Mouse (Mus musculus) gastrocnemius, postnatal 10 days (tissue): ENCODE measurements at regions not wholly inside any gene's neighbourhood (a gene's known extent, or its start where the extent isn't known, plus 50 kb on each side); places are given as distances from the start of the nearest gene placed in this dataset.

Experiments used
- DNase-seq: peaks from one replicate; pipeline ENCODE4 v3.0.0; 2021; ENCODE audit warnings: mixed read lengths

DNA sequence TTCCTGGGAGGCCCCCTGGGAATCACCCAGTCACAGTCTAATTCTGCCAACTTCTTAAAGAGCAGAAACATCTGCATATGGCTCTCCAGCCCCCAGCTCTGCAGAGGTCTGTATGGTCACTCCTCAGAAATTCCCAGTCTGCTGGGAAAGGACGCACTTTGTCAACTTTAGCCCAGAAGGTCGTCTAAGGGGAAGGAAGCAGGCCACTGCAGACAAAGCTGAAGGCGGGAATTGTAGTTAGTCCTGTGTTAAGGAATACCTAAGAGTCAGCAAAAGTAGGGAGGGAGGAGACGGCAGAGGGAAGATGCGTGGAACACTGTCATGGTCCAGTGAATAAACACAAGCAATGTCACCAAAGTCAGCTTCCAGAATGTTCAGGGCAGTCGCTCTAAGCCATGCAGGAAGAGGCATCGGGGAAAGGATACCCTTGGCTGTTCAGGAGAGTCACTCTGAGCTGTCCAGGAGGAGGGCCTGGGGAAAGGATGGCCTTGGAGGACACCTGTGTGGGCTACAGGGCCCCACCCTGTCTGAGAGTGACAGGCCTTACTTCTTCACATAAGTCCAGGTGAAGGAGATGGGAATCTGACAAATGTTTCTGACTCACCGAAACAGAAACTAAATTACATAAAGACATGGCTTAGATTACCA, 230.1 kb upstream of the Adgrl2 start:
- no peak for DNase-seq

DNA sequence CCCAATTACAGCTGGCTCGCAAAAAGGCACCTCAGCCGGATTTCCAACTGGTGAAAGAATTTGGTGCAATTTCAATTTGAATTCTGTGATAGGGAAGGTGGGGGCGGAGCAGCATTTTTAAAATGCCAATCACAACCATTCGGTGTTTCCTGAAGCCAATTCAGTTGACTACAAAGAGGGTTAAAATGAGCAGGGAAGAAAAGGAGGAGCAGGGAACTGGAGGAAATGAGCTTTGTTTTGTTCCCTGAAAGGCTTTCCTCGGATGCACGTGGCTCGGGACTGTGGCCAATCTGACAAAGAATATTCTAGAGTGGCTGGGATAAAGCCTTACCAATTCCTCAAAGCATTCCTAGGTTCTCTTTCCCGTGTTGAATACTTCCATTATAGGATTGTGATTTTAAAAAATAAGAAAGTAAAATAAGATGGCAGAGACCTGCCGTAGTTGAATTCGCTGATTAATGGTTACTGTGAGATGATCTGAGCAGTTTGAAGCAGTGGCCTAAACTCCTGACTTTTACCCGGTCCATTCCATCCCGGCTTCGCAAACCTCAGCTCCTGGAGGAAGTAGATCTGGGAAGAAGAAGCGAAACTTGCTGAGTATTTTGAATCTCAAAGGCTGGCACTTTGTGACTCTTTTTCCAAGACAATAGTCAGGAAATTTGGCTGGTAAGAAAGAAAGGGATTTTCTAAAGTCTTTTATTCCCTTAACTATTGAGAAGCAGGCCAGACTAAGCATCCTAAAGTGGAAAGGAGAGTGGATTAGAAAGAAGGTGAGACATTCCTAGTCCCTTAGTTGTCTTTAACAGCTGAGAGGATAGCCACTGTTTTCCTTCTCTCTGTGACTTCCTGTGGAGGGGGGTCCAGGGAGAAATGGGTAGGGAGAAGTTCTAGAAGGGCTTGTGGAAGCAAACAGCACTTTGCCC, 229.3 kb upstream of the Adgrl2 start:
- DNase-seq, result no peak

GRCm38 (mm10) chr3:149217916-149218803, 227.8 kb upstream of the Adgrl2 start:
- DNase-seq, result no peak

DNA sequence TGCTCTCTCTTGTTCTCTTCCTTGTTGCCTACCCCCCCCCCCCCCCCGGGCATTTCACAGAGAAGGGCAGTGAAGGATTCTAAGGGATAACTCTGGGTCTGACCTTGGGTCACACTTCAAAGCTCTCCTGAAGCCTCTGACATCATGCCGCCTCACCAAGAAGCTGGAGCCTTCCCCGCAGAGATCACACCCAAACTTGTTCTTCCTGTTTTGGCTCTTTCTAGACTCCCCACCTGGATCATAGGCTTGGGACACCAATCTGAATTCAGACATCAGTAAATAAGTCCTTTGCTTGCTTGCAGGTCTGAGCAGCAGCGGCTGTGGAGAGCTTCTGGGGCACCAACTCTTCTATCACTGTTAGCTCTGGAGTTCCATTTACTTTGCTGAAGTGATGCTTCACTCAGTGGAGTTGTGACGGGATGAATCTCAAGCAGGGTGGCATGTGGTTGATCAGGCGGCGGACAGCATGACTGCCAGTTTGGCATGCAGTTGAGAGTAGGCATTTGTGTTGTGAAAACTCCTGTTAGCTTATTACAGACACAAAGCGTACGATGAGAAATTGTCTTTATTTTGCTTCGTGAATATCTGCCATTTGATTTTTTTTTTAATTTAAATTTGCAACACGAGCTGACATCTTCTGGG, 226.5 kb upstream of the Adgrl2 start:
- DNase-seq, result no peak

DNA sequence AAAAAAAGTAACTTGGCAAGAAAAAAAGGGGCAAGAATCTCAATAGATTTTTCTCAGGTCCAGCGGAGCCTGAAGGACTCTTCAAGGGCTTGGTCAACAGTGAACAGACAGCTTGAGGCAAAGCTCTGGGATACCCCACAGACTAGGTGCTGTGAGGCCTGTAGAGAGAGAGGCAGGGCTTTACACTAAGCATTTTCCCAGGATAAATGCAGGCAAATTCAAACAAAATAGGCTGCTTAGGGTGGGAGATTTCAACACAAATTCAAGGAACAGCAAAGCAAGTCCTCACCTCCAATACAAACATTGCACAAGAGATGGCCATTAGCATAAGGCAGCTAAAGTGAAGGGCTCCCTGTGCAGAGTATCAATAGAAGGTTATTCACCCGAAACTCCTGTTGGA, 225.3 kb upstream of the Adgrl2 start:
- no peak for DNase-seq

DNA sequence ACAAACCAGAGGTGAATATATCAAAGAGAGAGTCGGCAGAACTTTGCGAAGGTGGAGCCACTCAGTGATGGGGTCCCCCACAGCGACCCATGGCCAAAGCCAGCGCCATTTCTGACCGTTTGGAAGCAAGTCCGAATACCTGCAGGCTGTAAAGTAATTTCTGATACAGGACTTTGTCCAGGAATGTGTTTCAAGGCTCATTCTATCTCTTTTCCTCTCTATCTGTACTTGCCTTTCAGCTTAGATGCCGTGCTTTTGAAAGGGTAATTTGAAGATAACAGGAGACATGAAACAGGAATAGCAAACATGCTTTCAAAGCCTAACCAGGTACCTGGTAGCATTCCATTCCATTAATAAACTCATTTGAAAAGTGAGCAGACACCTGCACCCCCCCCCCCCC, 221.6 kb upstream of the Adgrl2 start:
- DNase-seq, result no peak

DNA sequence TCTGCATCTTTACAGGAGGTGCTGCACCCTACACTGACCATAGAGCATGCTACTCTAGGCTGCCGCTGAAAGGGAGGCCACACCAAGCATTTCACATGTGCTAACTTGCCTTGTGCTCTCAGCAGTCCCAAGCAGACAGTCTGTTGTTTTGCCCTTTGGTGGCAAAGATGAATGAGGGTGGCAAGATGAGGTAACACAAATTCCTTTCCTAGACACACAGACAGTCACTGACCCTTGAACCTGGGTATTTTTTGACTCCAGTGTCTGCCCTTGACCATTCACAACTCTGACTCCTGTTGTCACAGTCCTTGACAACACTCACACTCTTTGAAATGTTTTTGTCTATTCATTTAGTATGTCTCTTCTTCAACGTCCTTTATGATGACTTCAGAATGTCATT, 218.9 kb upstream of the Adgrl2 start:
- DNase-seq, result no peak

- no peak for DNase-seq
Observed at GRCm38 (mm10) chr3:149203451-149203850, 213.1 kb upstream of the Adgrl2 start.

DNA sequence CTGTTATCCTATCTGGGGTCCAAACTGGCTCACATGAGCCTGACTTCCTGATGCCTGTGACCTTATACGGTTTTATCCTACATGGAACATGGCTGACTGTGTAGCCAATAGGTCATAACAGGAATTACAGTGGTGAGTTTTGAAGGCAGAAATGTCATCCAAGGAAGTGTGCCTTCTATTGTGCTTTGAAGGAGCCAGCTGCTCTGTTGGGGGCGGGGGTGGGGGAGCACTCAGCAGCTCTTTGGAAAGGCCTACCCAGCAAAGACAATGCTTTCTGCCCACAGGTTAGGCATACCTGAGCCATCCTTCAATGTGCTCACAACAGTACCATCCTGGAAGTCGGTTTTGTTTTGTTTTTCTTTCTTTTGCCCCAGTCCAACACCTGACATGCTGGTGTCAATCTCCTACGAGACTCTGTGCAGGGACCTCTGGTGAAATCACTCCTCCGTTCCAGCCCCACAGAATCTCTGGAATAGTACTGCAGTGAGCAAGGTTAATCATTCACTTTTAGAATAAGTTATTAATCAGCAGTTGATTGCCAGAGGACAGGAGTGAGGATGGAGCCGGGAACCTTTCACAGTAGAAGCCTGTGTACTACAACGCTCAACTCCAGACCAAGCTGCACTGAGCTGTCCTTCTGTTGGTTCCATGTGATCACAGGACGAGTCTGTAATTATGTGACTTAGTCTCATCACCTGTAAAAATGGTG, 206.3 kb upstream of the Adgrl2 start:
- no peak for DNase-seq

DNA sequence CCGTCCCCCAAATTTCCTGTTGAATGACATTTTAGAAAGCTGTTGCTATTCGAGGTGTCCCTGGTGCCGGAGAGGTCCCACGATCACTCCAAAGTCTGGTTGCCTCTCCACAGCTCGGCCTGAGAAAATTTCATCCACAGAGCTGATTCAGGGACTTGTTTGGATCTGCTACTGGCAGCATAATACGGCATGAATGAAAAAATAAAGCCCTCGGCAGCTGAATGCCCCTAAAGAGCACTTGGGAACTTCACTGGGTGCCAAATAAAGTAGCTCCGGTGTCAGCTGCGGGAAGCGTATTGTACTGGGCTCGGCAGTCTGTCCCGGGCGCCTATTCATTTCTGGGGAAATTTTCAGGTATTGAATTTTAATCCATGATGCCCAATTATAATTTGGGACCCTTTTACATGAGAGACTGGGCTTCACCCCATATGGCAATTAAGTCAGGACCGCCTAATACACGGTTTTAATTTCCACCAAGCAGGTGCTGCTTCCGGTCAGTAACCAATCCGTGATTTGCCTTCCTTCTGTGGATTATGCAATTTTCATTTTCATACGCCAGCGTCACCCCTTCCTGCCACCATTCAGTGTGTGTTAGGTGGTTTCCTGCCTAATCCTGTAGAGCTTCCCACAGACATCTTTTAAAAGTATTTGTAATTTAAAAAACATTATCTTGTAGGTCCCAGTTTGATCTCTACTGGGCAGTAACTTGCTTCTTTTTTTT, 200.7 kb upstream of the Adgrl2 start:
- no peak for DNase-seq

DNA sequence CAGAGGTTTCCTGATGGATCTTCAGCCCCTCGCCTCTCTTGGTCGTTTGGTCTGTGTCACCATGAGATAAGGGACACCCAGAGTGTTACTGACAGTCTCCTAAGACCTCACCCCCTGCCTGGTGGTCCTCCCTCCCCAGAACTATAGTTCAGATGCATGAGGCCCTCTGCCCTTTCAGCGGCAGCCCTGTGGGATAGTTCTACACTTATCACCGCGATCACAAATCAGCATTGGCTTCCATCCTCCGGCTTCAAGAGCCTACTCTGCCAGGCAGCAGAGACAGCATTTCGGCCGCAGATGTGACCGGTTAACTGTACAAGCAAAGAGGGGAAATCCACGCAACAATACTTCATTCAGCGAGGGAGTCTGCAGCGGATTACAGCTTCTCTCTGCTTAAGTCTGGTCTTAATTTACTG, 193.8 kb upstream of the Adgrl2 start:
- no peak for DNase-seq

GRCm38 (mm10) chr3:149182095-149182494, 191.7 kb upstream of the Adgrl2 start:
- no peak for DNase-seq

GRCm38 (mm10) chr3:149180129-149180528, 189.8 kb upstream of the Adgrl2 start:
- no peak for DNase-seq

GRCm38 (mm10) chr3:149179486-149180116, 189.2 kb upstream of the Adgrl2 start:
- no peak for DNase-seq

DNA sequence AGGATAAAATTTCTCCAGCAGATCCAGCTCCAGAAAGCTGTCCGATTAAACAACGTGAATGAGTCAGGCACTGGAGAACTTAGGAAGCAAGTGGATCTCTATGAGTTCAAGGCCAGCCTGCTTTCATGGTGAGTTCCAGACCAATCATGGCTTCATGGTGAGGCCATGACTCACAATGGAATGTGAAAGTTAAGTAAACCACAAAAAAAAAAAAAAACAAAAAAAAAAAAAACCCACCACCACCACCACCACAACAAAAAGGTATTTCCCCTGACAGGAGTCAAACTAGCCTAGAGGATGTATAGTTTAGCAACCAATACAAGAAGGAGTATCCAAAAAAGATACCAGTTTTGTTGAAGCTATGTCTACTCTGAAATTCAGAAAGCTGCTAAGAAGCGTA, 188.5 kb upstream of the Adgrl2 start:
- DNase-seq, result no peak

- no peak for DNase-seq
Observed at GRCm38 (mm10) chr3:149174689-149175390, 184.5 kb upstream of the Adgrl2 start.

GRCm38 (mm10) chr3:149173537-149173936, 183.2 kb upstream of the Adgrl2 start:
- no peak for DNase-seq

DNA sequence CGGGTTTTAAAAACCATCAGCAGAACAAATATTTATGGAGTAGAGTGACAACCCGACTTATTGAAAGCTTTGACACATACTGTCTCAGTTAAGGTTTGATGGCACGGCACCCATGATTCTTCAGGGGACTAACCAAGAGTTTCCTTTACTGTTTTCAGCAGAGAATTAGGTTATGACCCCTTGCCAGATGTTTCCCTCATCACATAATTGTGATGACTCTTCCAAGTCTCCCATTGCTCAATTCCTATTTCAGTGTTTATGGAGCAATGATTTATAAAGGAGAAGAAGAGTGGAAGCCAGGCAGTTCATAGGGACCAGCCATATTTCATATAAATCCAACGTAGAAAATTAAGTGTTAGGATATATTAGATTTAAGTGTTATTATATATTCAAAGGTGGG, 181.4 kb upstream of the Adgrl2 start:
- no peak for DNase-seq

GRCm38 (mm10) chr3:149170191-149170590, 179.8 kb upstream of the Adgrl2 start:
- DNase-seq, result no peak

- DNase-seq, result no peak
Observed at GRCm38 (mm10) chr3:149169442-149169841, 179.1 kb upstream of the Adgrl2 start.
